Mouse (Mus musculus): Measurements from ENCODE around the gene Gpr146.

DNA sequence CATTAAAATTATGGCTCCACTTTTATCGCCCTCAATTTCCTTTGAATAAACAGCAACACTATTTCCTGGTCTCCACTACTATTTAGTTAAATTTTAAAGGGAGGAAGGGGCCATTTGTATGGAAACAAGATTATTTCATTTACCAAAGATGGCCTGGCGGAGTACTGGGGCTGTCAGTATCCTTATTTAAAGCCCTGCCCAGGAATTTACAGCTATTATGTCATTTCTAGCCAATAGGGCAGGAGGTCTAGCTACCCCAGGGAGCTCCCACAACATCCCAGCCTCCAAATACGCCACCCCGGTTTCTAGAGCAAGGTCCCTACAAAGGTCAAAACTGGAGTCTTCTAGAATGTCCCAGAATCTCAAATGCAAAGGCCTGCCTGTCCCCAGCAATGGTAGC lies 36.0 kb downstream of the Gpr146 start:
- TF ChIP-seq CTCF (IDR thresholded peaks at IDR 0.05) (no peak), EP300 (IDR thresholded peaks at IDR 0.05) (no peak)

Data from lung, postnatal 0 days (tissue).